Mouse (Mus musculus) spleen, postnatal 14 days (tissue): ENCODE measurements around the gene Prkaca.
A peak's percentile ranks its signal among the peaks of the same experiment; 100 is the strongest.
"Not testable (repeated sequence)": the region's sequence is repeated elsewhere in the genome, so short reads cannot be mapped to it uniquely, and the experiment has no call there.

ENCODE experiments used
- DNase-seq, 2 experiments: peaks; one replicate each; pipeline ENCODE4 v3.0.0; 2021 to 2022; ENCODE audit warnings: low spot score in 2 of 2

Prkaca gene

GRCm38 (mm10) chr8:83974521-83974920 lies 1.7 kb downstream of the Prkaca start:
- DNase-seq, result no peak

DNA sequence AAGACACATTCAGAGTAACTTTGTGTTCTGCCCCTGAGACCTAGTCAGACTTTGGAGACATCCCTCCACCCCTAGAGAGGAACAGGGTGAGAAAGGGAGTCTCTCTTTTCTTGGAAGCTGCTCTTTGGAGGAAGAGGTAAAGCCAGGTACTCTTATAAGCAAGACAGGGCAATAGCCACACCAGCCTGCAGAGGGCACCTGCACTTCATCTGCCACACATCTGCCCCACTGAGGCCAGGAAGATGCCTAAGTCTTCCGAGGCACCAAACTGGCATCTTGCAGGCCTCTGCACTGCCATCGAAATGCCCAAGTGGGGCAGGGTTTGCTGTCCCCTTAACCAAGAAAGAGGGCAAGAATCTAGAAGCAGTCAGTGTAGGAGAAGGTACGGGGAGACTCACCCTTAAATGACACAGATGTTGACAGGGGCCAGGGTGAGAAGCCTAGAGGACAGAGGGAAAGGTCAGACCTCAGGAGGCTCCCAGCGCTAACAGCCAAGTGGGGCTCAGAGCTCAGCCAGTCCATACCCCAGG lies 3.4 kb downstream of the Prkaca start:
- DNase-seq, result peak in 1 of 2 experiments; percentile 26

DNA sequence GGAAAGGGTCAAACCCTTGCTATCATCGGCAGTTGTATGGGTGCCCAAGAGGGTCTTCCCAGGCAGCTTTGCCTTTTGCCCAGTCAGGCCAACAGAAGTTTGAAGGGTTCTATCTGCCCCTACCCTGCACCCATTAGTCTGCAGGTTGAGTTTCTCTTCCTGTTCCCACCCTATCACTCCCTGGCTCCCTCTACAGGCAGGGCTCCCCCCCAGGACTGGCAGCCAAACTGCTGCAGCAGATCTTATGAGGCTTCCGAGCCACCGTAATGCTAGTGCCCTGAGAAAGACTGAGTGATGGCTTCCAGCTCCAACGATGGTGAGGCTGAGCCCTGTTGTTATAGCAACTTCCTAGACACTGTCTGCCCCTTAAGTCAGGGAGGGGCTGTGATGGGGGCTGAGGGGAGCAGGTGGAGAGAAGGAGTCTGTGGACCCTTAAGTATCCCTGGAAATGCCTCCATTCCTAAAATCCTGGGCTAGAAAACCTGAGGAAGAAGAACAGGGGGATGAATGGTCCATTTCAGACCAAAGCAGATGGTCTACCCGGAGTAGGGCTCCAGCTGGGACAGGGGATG lies 4.1 kb downstream of the Prkaca start:
- no peak for DNase-seq

DNA sequence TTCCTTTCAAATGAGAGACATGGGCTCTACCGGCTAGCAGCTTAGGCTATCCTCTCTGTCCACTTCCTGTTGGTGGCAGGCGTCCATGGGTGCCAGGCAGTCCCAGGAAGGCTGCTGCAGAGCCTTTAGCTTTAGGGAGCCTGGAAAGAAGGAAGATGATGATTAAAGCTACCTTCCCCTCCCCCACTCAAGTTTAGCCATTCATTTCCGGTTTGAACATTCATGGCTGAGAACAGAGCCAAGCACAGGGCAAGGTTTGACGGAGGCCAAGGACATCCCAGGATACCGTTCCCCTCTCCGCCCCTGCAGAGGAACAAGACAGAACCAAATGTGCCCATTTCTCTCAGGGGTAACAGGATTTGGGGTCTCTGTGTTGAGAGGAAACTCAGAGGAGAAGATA lies 4.9 kb downstream of the Prkaca start:
- DNase-seq, result no peak

- DNase-seq, result no peak
Measured at GRCm38 (mm10) chr8:83978200-83978599, 5.4 kb downstream of the Prkaca start.

GRCm38 (mm10) chr8:83980250-83980649 lies 7.5 kb downstream of the Prkaca start:
- no peak for DNase-seq

DNA sequence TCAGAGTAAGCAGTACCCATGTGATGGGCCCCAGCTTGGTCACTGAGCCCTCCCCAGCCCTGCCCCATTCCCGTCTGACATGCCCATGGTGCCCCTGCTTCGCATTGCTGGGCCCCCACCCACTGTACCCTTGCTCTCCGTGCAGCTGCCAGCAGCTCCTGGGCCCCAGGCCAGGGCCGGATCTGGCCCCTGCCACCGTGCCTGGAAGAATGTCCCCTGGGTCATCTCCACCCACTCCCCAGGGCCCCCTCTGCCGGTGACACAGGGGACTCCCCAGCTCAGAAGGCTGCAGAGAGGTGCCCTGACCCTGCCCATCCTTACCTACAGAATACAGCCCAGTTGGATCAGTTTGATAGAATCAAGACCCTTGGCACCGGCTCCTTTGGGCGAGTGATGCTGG lies 8.1 kb downstream of the Prkaca start:
- no peak for DNase-seq

- DNase-seq, result no peak
Measured at GRCm38 (mm10) chr8:83981533-83981932, 8.7 kb downstream of the Prkaca start.

GRCm38 (mm10) chr8:83982449-83982848 lies 9.7 kb downstream of the Prkaca start:
- no peak for DNase-seq

DNA sequence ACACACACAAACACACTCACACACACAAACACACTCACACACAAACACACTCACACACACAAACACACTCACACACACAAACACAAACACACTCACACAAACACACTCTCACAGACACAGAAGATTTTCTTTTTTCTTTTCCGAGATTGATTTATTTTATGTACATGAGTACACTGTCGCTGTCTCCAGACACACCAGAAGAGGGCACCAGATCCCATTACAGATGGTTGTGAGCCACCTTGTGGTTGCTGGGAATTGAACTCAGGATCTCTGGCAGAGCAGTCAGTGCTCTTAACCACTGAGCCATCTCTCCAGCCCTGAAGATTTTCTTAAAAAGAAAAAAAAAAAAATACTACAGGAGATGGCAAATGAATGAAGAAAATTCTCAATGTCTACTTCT lies 10.4 kb downstream of the Prkaca start:
- DNase-seq, result not testable (repeated sequence)

DNA sequence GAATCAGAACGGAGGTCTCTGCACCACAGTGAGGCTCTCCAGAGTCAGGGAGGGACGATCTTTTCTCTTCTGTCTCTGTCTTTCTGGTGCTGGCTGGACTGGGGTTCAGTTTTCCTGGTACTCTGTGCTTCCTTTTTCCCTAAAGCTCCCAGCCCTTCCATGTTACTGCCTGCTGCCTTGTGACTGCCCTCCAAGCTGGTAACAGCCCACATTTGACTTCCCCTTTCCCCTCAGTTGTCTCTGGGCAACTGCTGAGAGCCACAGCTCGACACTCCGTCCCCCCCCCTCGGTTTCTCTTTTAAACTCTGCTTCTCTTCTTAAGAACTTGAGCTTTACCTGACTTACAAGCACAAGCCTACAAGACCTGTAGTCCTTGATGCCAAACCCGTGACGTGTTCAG lies 16.4 kb downstream of the Prkaca start:
- DNase-seq, result no peak

- no peak for DNase-seq
Measured at GRCm38 (mm10) chr8:83990170-83990569, 17.4 kb downstream of the Prkaca start.

DNA sequence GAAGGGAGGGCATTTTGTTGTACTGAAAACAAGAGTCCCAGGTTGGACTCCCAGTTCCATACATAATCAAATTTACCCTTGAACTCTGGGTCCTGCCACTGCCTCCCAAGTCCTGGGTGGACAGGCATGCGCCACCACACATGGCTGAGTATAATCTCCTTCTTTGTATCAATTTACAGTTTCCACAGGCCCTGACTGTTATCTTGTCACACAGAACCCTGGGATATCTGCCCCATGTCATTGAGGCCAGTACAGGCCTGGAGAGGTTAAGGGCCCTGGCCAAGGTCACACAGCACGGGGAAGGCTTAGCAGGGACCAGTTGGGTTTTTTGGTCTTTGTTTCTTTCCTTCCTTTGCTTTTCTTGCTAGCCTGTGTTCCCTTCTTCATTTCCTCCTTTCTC lies 19.7 kb downstream of the Prkaca start:
- no peak for DNase-seq

DNA sequence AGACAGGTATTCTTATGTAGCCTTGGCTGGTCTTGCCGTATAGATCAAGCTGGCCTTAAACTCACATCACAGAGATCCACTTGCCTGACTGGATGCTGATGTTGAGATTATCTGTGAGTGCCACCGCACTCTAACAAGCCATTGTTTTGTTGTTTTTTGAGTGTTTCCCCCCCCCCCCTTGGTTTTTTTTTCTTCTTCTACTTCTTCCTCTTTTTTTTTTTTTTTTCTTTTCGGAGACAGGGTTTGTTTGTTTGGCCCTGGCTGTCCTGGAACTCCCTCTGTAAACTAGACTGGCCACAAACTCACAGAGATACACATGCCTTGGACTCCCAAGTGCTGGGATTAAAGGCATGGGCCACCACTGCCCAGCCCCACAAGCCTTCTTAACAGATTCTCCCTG lies 21.2 kb downstream of the Prkaca start:
- no peak for DNase-seq

GRCm38 (mm10) chr8:83995973-83996372 lies 23.2 kb downstream of the Prkaca start:
- no peak for DNase-seq

DNA sequence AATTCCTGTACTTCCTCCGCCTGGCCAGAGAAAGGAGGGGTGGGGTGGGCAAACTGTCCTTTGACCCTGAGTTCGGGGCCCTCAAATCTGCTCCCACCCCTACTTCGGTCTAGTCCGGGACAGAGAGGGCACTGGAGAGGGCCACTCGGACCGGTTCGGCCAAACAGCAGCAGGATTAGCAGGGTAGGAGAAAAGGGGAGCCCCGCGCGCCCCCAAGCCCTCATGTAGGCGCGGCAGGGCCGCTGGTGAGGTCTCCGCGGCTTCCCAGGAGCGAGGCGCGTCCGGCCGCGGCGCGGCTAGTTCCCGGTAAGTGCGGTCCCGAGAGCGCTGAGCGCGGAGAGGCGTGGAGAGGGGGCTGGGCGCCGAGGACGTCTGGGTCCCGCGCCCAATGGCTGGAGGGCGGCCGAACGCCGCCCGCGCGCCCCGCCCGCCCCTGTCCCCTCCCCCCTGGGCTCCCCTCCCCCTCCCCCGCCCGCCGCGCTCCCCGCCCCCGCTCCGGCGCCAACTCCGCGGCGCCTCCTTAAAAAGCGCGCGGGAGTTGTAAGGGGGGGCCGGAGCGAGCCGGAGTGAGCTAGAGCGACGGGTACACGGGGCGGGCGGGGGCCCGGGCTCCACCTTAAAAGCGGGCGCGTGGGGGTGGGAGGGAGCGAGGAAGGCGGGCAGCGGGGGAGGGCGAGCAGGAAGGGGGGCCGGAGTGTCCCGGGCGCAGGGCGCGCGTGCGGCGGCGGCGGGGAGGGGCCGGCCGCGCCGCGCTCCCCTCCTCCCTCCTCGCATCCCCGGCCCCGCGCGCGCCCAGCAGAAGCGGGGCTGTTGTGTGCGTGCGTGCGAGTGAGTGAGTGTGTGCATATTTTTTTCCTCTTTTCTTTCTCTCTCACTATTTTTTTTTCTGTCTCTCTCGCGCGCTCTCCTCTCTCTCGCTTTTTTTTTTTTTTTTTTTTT lies 24.0 kb downstream of the Prkaca start:
- DNase-seq, result peak; percentile 73 to 74

- peak; percentile 46 to 48 for DNase-seq
Measured at GRCm38 (mm10) chr8:83997511-83998141, 24.8 kb downstream of the Prkaca start, which contains the start of gene Samd1. Gene Samd1, plus strand, starts transcription at chr8:83997672.

DNA sequence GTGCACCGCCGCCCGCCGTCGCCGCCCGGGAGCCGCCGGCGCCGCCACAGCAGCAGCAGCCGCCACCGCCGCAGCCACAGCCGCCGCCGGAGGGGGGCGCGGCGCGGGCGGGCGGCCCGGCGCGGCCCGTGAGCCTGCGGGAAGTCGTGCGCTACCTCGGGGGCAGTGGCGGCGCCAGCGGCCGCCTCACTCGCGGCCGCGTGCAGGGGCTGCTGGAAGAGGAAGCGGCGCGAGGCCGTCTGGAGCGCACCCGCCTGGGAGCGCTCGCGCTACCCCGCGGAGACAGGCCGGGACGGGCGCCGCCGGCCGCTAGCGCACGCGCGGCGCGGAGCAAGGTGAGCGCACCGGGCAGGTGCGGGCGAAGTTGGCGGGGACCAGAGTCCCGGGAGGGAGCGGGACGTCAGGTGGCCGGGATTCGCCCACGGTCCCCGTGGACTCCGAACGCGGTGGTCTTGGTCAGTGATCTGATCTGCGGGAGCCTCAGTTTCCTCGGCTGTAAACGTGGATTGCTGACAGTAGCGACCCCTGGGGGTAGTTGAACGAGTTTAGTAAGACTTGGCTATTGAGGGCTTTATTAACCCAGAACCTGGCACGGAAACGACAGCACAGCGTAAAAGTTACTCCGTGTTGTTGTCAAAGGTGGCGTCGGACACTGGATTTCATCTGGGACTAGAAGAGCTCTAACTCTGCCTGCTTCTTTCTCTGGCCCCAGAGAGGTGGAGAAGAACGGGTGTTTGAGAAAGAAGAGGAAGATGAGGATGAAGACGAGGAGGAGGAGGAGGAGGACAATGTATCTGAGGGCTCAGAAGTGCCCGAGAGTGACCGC lies 25.7 kb downstream of the Prkaca start:
- DNase-seq, result peak; percentile 41 to 59

DNA sequence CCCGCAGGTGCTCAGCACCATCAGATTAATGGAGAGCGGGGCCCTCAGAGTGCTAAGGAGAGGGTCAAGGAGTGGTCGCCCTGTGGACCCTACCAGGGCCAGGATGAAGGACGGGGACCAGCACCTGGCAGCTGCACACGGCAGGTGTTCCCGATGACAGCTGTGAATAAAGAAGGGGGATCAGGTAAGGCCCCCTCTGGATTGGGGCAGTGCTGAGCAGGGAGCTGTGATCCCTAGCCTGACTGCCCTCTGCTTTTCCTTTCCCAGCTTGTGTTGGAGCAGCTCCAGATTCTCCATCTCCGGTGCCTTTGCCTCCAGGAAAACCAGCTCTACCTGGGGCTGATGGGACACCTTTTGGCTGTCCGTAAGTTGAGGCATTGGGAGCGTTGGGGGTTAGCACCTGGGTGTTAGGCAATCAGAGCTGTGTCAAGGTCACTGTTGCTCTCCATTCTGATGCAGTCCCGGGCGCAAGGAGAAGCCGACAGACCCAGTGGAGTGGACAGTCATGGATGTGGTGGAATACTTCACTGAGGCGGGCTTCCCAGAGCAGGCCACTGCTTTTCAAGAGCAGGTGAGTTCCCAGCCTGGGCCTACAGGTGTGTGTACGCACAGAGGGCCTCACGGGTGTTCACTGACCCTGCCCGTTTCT lies 26.4 kb downstream of the Prkaca start:
- no peak for DNase-seq

GRCm38 (mm10) chr8:83999825-84000224 lies 27.0 kb downstream of the Prkaca start:
- no peak for DNase-seq
